Mouse (Mus musculus): ENCODE measurements around the gene Cd2. TPM values are rescaled to one million over a fixed set of nuclear protein-coding genes. Genes with fewer than 3 reads are reported as not detected.

Gene Cd2
- total and polyA plus RNA-seq, 3 experiments, result not detected

GRCm38 (mm10) chr3:101282556-101283180 is 5.1 kb downstream of the Cd2 start:
- no peak overlapping the region for H3K4me3 ChIP-seq (ENCODE audit: control insufficient read depth in 1 of 2, insufficient read depth in 1 of 2, low read depth in 2 of 2, low read length in 2 of 2)
- H3K27me3 ChIP-seq (ENCODE audit: control insufficient read depth in 1 of 2, insufficient read depth in 2 of 2, low read length in 2 of 2), result no peaks in the 10 kb centered on the region
- no peak for DNase-seq (ENCODE audit: low read depth, low spot score)
- H3K4me1 ChIP-seq (ENCODE audit: control insufficient read depth in 1 of 2, insufficient read depth in 2 of 2, low read length in 2 of 2), result no peaks in the 10 kb centered on the region
- H3K79me2 ChIP-seq (ENCODE audit: control insufficient read depth, insufficient read depth, low read length, poor library complexity), result no peaks in the 10 kb centered on the region
- no peaks in the 10 kb centered on the region for H3K9me3 ChIP-seq (replicated peaks; ENCODE audit: insufficient read depth, low read length)
- H3K27ac ChIP-seq (ENCODE audit: control insufficient read depth, low read depth, low read length), result no peak overlapping the region
- TF ChIP-seq ZMIZ1 (IDR thresholded peaks at IDR 0.05; ENCODE audit: low read depth, low read length) (no peak), CHD2 (IDR thresholded peaks at IDR 0.05; ENCODE audit: low read length) (no peak)
- no peak overlapping the region for H3K9ac ChIP-seq (ENCODE audit: control insufficient read depth, low read depth, low read length, poor library complexity, severe bottlenecking)
- H3K36me3 ChIP-seq (ENCODE audit: control insufficient read depth in 1 of 2, insufficient read depth in 2 of 2, low read length in 2 of 2), result no peaks in the 10 kb centered on the region

DNA sequence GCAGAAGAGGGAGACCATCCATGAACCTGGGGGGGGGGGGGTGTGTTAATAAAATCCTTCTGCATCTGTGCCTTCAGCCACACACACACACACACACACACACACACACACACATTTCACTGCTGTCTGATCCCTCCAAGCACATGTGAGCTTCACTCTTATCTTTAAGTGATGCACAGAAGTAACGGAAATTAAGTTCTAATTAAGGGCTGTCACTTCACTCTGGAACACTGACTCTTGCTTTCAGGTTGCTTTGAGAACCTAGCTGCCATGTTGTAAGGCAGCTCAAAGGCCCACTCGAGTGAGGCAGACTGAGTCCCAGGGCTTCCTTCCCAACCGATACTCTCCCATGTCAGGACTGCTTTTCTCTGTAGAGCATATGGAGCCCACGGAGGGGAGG is 5.9 kb downstream of the Cd2 start:
- H3K27ac ChIP-seq (ENCODE audit: control insufficient read depth, low read depth, low read length), result no peak overlapping the region
- H3K4me3 ChIP-seq (ENCODE audit: control insufficient read depth in 1 of 2, insufficient read depth in 1 of 2, low read depth in 2 of 2, low read length in 2 of 2), result no peak overlapping the region
- TF ChIP-seq USF2 (IDR thresholded peaks at IDR 0.05; ENCODE audit: borderline replicate concordance in 1 of 2, insufficient read depth in 1 of 2, low read depth in 1 of 2, low read length in 2 of 2) (no peak), BHLHE40 (IDR thresholded peaks at IDR 0.05; ENCODE audit: borderline replicate concordance, low read depth, low read length) (no peak), USF1 (IDR thresholded peaks at IDR 0.05; ENCODE audit: low read depth, low read length) (no peak), CTCF (IDR thresholded peaks at IDR 0.05 in 2 of 3, conservative IDR thresholded peaks at IDR 0.05 in 1 of 3; ENCODE audit: control insufficient read depth in 1 of 3, insufficient read depth in 1 of 3, low read depth in 2 of 3, low read length in 3 of 3, poor library complexity in 1 of 3, severe bottlenecking in 1 of 3) (no peak)
- H3K4me1 ChIP-seq (ENCODE audit: control insufficient read depth in 1 of 2, insufficient read depth in 2 of 2, low read length in 2 of 2), result no peaks in the 10 kb centered on the region
- H3K79me2 ChIP-seq (ENCODE audit: control insufficient read depth, insufficient read depth, low read length, poor library complexity), result no peaks in the 10 kb centered on the region
- H3K9me3 ChIP-seq (replicated peaks; ENCODE audit: insufficient read depth, low read length), result no peaks in the 10 kb centered on the region
- no peak for DNase-seq (ENCODE audit: low read depth, low spot score)
- no peak overlapping the region for H3K9ac ChIP-seq (ENCODE audit: control insufficient read depth, low read depth, low read length, poor library complexity, severe bottlenecking)
- H3K27me3 ChIP-seq (ENCODE audit: control insufficient read depth in 1 of 2, insufficient read depth in 2 of 2, low read length in 2 of 2), result no peaks in the 10 kb centered on the region
- no peaks in the 10 kb centered on the region for H3K36me3 ChIP-seq (ENCODE audit: control insufficient read depth in 1 of 2, insufficient read depth in 2 of 2, low read length in 2 of 2)

DNA sequence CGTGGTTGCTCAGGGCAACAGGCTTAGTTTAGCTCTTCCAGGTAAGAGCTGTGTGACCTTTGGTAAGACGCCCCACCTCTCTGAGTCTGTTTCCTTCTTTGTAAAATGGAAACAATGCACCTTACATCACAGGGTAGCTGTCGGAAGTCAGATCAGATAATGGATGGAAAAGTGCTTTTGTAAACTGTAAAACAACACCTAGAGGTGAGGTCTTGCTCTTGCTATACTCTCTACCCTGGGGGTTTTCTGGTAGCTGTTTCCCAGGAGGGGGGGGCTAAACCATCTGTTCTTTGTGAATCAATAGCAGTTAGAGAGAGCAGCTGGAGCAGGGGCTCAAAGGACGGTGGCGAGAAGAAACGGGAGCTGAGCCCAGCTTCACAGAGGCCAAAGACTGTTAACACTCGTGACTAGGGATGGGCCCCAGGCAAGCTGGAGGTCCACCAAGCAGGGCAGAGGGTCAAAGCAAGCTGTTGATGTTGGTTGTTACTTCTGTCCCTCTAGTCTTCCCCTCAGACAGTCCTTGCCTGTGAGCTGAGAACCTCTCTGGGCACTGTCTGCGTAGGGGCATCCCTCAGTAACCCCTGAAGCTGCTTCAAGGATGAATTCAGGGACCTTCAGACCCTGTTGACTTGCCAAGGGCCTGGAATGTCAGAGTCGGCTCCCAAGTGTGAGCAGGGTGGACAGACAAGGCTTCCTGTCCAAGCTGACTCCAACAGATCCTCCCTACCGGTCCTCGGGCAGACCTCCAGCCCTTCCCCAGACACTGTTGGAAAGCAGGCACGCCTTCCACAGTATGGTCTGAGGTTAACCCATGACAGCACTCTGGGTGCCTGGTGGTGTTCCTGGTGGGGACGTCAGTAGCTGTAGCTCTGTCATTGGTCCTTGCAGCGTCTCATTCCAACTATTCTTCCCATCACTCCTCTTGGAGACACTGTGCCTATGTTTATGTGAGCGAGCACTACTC is 7.1 kb downstream of the Cd2 start:
- no peaks in the 10 kb centered on the region for H3K9me3 ChIP-seq (replicated peaks; ENCODE audit: insufficient read depth, low read length)
- H3K9ac ChIP-seq (ENCODE audit: control insufficient read depth, low read depth, low read length, poor library complexity, severe bottlenecking), result no peak overlapping the region
- TF ChIP-seq ELF1 (IDR thresholded peaks at IDR 0.05; ENCODE audit: low read depth, low read length) (no peak), POLR2AphosphoS5 (IDR thresholded peaks at IDR 0.05; ENCODE audit: borderline replicate concordance, low read depth, low read length) (no peak), USF1 (IDR thresholded peaks at IDR 0.05; ENCODE audit: low read depth, low read length) (no peak), RAD21 (IDR thresholded peaks at IDR 0.05; ENCODE audit: low read depth, low read length) (no peak), E2F4 (IDR thresholded peaks at IDR 0.05; ENCODE audit: borderline replicate concordance, low read depth, low read length) (no peak), POLR2A (IDR thresholded peaks at IDR 0.05; ENCODE audit: control insufficient read depth in 1 of 2, insufficient read depth in 1 of 2, low read depth in 1 of 2, low read length in 2 of 2, poor library complexity in 1 of 2) (no peak), POLR2AphosphoS2 (IDR thresholded peaks at IDR 0.05; ENCODE audit: low read length) (no peak), MYC (IDR thresholded peaks at IDR 0.05; ENCODE audit: low read depth, low read length) (no peak), ZMIZ1 (IDR thresholded peaks at IDR 0.05; ENCODE audit: low read depth, low read length) (no peak), HCFC1 (IDR thresholded peaks at IDR 0.05; ENCODE audit: low read depth, low read length) (no peak), MXI1 (IDR thresholded peaks at IDR 0.05; ENCODE audit: low read depth, low read length) (no peak), ZNF384 (IDR thresholded peaks at IDR 0.05; ENCODE audit: low read depth, low read length) (no peak)
- no peaks in the 10 kb centered on the region for H3K4me1 ChIP-seq (ENCODE audit: control insufficient read depth in 1 of 2, insufficient read depth in 2 of 2, low read length in 2 of 2)
- H3K27me3 ChIP-seq (ENCODE audit: control insufficient read depth in 1 of 2, insufficient read depth in 2 of 2, low read length in 2 of 2), result no peaks in the 10 kb centered on the region
- no peaks in the 10 kb centered on the region for H3K79me2 ChIP-seq (ENCODE audit: control insufficient read depth, insufficient read depth, low read length, poor library complexity)
- no peak overlapping the region for H3K27ac ChIP-seq (ENCODE audit: control insufficient read depth, low read depth, low read length)
- no peak overlapping the region for H3K4me3 ChIP-seq (ENCODE audit: control insufficient read depth in 1 of 2, insufficient read depth in 1 of 2, low read depth in 2 of 2, low read length in 2 of 2)
- DNase-seq (ENCODE audit: low read depth, low spot score), result no peak
- H3K36me3 ChIP-seq (ENCODE audit: control insufficient read depth in 1 of 2, insufficient read depth in 2 of 2, low read length in 2 of 2), result no peaks in the 10 kb centered on the region

Data from MEL (cell line).